Mouse (Mus musculus) c-Kit-negative CD71-positive TER-119-positive erythroid progenitor cells, embryonic 14.5 days (primary cell): ENCODE data around the gene E030018B13Rik.

Source experiments
- DNase-seq: peaks from one replicate; pipeline ENCODE4 v3.0.0-alpha.2; 2013; ENCODE audit warnings: low read depth, low spot score

The E030018B13Rik gene

GRCm38 (mm10) chr7:63897655-63898054 lies 19.0 kb upstream of the E030018B13Rik start:
- DNase-seq = no peak

GRCm38 (mm10) chr7:63898201-63898600 lies 18.5 kb upstream of the E030018B13Rik start:
- no peak for DNase-seq

DNA sequence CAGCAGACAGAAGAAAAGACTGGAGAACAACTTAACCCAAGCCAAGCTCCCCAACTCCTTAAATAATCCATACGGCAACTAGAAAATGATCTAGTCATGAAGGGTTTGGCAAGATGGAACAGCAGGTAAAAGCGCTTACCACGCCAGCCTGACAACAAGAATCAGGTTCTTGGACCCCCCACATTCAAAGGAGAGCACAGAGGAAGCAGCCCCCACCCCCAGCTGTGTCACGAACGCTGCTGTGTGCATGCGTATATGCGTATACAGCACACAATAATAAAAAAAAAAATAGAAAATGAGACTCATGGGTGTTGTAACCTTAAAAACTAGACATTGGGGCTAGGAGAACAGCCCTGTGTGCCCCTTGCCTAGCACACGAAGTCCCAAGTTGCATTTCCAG lies 16.7 kb upstream of the E030018B13Rik start:
- DNase-seq = no peak

DNA sequence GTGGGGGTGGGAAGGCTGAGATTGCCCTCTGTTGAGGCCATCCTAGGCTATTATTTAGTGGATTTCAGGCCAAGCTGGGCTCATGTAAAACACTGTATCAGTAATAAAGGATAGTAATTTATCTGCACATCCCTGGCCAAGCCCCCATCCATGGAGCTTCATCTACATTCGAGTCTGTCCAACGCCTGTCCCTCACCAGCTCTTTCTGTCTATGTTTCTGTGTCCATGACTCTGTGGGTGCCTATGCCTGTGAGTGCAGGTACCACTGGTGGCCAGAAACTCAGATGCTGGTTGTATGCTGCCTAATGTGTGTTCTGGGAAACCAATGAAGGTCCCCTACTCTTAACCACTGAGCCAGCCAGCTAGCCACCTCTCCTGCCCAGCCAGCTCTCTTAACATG lies 16.2 kb upstream of the E030018B13Rik start:
- no peak for DNase-seq

- no peak for DNase-seq
These were observed 15.3 kb upstream of the E030018B13Rik start for GRCm38 (mm10) chr7:63901346-63901745.

DNA sequence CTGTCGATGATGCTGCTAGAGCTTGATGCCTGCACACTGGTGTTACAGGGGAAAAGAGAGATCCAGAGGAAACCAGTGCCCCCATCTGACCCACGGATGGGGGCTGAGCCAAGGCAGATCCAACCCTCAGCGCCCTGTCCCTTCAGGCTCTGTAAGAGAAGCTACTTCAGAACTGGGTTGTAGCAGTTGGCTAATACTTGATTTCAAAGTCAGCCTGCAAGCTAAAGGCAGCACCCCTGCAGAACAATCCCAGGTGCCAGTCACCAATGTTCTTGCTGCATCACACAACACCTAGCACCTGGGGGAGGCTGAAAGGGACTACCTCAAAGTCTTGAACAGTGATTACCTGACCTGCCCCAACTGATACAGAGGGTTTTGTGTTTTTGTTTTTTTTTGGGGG lies 14.7 kb upstream of the E030018B13Rik start:
- no peak for DNase-seq

GRCm38 (mm10) chr7:63902604-63903210 lies 13.9 kb upstream of the E030018B13Rik start:
- DNase-seq = no peak

DNA sequence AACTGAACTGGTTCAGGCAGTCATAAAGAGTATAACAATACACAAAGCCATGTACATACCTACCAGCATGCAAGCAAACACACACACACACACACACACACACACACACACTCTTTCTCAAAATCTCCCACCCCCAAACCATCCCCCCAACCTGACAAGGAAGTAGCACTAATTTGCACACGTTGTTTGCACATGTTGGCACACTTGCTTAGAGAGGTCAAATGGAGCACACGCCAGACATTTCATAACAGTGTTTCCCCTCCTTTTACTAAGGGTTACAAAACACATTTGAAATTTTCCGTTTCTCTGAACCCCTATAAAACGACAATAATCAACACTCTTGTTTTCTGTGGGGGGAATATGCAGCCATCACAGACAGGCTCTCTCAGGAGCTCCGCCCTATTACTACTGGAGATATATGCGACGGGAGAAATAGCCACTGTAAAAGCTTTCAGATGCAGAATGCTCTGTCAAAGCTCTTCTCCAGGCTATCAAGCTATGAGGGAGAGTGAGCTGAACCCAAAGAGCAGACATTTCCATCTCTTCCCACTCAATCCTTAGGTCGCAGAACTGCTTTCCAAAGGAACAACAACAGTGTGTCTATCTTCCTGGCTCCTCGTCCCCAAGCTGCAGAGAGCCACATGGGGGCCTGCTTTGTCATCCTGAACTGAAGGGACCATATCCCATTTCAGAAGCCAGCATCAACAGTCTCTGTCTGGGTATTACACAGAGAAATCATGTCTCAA lies 12.8 kb upstream of the E030018B13Rik start:
- DNase-seq = no peak

GRCm38 (mm10) chr7:63905190-63905589 lies 11.5 kb upstream of the E030018B13Rik start:
- no peak for DNase-seq

DNA sequence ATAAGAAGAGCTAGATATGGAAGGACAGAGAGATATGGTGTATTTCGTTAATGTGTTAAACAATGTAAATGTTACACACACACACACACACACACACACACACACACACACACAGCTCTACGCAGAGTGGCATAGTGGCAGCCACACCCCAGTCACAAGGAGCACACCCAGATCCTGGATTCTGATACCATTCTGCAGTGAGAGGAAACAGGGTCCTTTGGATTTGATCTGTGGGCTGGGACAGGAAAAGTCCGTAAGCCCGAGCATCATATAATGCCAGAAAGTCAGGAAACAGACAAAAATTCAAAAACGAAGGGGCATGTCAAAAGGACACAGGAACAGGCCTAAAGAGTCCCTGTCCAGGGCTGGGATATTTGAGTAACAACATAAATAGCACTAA lies 11.0 kb upstream of the E030018B13Rik start:
- DNase-seq = no peak

DNA sequence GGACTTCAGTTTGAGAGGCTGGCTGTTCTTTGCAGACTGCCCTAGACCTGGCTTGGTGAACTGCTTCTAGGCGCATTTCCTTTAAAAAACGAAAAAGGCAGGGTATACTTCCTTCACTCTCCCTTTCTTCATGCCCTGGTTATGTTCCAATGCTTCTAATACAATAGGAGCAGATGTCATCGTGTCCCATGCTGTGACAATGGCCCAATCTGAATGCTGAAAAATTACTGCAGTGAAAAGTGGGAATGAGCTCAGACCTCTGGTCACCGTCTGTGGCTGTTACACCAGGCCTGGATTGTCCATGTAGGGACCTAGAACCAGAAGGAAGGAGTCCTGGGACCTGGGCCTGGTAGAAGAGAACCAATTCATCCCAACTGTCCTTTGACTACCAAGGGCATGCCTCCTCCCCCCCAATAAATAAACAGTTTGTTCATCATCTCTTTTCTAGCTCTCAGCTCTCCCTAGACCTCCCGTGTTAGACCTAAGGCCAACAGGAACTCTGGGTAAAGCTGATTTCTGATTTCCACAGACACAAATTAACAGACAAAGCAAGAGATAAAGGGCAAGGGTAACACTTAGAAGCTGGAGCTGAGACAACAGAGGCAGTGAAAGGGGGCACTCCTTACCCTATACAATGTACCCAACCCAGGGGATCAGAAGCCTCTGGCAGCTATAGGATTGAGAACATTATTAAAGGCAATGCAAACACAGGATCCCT lies 8.7 kb upstream of the E030018B13Rik start:
- no peak for DNase-seq

- DNase-seq = no peak
These were observed 8.0 kb upstream of the E030018B13Rik start for GRCm38 (mm10) chr7:63908496-63909285.

- DNase-seq = no peak
These were observed 6.4 kb upstream of the E030018B13Rik start for GRCm38 (mm10) chr7:63910225-63910624.

GRCm38 (mm10) chr7:63910912-63911311 lies 5.7 kb upstream of the E030018B13Rik start:
- DNase-seq = no peak

DNA sequence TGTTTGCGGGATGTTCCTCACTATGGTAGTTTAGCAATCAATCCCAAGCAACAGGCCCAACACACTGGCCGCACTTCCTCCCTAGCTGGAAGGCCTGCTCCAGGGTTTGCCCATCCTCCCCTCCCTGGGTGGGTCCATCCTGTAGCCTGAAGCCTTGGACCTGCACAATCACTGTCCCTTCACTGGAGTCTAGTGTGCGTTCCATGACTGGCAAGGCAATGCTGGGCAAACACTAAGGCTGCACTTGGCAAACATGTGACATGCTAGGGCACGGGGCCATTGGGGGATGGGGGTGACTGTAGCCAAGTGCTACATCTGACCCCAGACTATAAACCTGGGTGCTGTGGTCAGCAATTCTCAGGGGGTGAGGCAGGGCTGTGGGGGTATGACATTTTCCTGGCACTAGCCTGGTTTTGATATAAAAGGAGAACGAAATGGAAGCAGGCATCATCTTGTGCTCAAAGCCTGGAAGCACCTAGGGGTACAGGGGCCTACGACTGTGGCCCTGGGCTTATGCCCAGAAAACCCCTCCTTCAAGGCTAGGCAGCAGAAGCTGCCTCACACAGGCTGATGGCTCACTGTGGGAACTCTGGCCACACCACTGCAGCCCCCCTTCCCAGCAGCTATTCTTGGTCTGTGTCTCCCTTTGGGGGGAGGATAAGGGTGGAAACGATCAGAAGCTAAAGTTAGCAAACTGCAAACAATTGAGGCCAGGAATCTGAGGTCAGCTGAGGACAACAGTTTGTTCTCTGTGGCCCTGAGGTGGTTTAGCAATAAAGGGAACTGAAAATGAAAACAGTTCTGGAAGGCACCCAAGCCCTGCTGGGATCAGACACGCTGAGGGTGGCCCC lies 5.0 kb upstream of the E030018B13Rik start:
- DNase-seq = no peak

- DNase-seq = no peak
These were observed 4.3 kb upstream of the E030018B13Rik start for GRCm38 (mm10) chr7:63912234-63912810.

DNA sequence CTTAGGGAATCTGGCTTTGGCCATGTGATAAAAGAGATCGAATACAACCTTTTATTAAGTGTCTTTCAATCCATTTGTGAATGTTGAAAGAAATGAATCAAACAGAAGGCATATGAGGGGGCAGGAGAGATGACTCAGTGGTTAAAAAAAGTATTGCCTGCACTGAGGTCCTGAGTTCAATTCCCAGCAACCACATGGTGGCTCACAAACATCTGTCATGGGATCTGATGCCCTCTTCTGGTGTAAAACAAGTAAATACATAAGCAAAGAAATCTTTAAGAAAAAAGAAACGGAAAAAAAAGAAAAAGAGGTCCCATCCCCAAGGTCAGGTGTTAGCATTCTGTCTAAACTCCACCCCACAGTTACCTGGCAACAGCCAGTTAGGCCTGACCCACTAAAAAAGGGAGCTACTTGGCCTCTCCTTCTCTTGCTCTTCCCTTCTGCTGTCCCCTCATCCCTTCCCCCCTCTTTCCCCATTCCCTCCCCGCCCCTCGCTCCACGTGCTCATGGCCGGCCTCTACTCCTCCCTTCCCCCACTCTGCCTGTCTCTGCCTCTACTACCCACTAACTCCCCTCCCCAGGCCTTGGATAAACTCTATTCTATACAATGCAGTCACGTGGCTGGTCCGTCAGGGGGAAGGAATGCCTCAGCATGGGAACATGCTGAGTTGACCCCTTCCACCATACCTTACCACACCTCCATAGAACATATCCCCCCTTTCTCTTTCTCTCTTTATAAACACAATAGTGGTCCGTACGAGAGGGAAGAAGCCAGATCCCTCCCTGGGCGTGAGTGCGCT lies 3.5 kb upstream of the E030018B13Rik start:
- DNase-seq = no peak

- DNase-seq = no peak
These were observed 2.6 kb upstream of the E030018B13Rik start for GRCm38 (mm10) chr7:63913724-63914692.

DNA sequence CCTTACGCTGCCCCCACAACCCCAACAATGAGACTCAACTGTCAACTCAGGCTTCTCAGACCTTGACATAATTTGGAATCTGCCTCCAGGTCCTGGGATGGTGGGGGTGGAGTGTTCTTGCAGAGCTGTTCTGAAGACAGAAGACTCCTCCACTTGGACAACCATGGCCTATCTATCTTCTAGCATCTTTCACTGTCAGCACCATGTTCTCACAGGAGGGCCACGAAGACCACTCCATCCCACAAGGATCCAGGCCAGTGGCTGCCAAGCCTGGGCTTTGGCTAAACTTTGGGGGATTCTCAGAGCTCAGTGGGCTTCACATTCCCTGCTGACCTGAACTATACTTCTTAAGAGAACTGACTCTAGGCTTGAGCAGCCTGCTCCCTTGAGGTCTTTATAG lies 1.8 kb upstream of the E030018B13Rik start:
- no peak for DNase-seq
